Mouse (Mus musculus): ENCODE results near the gene Olfr524. TPM values are rescaled to one million over a fixed set of nuclear protein-coding genes. Genes with fewer than 3 reads are reported as not detected.

The Olfr524 gene
- not detected for polyA plus RNA-seq (2014; fragmentation: Illumina TruSeq; extraction: RNeasy Lipid Tissue Mini Kit (QIAGEN cat#74804); ENCODE audit: low read depth, low replicate concordance)

DNA sequence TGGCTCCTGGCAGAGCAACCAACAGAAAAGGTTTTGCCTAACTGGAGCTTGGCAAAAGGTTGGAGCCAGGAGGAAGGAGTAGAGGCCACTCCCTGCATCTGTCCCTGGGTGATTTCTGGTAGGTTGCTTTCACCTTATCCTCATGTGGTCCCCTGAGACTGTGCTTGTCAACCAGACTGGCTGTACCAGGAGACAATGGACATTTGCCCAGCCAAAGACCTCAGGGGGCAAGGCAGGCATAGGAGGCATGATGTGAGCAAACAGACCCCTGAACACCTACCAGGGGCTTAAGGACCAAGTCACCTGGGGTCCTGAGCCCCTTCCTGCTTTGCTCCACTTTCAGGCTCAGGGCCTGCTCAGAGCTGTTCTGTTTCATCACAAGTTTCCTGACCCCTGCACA, at the start of gene Olfr524:
Gene Olfr524 (minus strand): TSS at position 101 of the 400 bp plus-strand sequence.

DNA sequence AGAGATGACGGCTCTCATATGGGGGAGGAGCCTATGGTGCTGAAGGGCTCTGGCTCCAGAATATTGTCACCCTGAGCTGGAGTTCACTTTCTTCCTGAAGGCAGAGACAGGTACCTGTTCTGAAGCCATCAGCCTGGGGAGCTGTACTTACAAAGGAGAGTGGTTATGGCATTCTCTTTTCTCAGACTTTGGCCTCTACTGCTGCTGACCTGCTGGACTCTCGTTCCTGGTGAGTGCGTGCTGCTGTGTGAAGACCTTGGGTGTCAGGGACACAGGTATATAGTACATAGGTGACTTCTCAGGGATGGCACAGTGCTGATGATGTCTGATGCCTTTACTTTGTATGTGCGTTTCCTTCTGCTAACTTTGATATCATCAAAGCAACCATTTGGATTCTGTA, 41.5 kb upstream of the Olfr524 start, which contains the start of gene 5830411N06Rik:
Gene 5830411N06Rik (plus strand): TSS at position 69 of the 400 bp plus-strand sequence.

DNA sequence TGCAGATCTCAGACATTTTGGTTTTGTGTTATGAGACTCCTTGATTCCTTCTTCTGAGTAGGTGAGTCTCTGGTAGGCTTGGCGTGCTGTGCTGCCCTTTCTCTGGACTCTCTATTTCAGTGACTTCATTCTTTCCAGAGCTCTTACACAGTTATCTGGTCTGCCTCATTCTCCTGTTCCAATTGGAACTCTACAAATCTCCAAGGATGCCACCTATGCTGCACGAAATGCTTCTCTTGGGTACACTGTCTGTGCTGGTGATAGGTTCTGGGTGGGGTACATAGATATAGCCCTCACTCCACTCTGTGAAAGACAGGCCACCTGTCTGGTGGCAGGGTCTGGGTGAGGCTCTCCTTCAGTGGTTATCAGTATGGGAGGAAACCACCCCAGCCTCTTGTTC, 12.2 kb upstream of the Olfr524 start, which contains the start of gene Cd163l1:
Gene Cd163l1 (plus strand): TSS at position 301 of the 400 bp plus-strand sequence.

DNA sequence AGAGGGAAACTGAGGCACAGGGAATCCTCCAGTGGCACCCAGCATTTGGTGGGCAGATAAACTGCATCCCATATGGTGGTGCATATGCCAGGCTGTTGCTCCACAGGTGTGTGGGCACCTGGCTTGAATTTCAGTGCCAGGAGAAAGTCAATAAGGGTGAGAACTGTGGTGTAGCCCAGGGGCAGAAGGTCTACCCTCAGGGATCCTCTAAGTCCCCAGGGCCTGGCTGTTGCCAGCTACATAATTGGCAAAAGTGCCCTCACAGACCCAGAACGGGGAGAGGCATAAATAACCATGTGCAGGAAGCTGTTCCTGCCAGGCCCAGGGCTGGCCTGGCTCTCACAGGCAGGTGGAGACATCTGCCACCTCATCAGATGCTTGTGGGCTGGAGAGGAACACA, 32.8 kb downstream of the Olfr524 start, which contains the start of gene Olfr523:
Gene Olfr523 (plus strand): TSS at position 282 of the 400 bp plus-strand sequence.

DNA sequence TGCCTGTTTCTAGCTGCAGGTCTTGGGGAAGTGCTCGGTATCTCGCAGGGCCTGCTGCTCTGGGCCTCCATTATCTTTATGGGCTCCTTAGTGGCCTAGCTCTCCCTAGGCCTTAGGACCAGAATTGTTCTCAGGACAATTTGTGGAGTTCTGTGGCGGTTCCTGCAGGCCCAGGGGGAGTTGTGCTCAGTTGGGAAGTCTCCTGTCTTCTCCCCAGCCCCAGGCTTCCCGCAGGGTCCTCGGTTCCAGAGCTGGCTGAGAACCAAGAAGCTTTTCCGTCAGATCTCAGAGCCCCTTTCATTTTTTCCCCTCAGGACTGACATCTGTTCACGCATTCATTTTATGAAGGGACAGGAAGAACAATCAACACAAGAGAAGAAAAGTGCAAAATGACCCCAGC, 41.1 kb downstream of the Olfr524 start, which contains the start of gene Olfr522:
Gene Olfr522 (minus strand): TSS at position 101 of the 400 bp plus-strand sequence.

DNA sequence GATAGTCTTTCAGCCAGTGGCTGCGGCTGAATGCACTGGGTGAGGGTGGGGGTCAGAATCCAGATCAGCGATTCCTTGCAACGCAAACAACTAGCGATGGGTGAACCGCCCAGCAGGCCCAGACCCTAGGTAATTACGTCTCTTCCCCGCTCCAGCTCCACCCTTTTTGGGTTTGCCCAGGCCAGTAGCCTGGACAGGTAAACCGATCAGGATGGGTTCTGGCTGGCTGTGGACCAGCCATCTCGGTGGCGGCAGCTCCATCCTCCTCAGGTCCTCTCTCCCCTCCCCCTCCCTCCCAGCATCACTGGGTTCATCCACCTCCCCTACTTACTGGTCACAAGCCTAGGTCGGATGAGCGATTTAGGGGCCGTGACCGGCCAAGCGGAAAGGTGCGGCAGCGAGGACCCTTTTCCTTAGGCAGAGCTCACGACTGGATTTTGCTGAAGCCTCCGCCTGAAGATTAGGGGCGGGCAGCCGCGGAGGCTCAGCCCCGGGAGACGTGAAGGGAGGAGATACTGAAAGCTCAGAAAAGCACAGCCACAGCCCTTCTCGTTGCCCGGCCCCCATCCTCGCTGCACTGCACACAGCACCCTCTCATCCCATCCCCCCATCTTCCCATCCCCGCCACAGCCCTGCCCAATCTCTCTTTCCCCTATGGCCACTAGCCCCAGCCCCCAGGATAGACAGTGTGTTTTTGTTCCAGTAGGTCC, 51.4 kb downstream of the Olfr524 start, which contains the start of gene Sprn:
Gene Sprn (minus strand): TSS at position 660 of the 710 bp plus-strand sequence.

Other genes with a start within 250 kb of the Olfr524 start
- not detected for gene 6430531B16Rik, start 227.2 kb downstream of the Olfr524 start, polyA plus RNA-seq (2014; fragmentation: Illumina TruSeq; extraction: RNeasy Lipid Tissue Mini Kit (QIAGEN cat#74804); ENCODE audit: low read depth, low replicate concordance)
- gene Adam8, start 213.4 kb downstream of the Olfr524 start, polyA plus RNA-seq (2014; fragmentation: Illumina TruSeq; extraction: RNeasy Lipid Tissue Mini Kit (QIAGEN cat#74804); ENCODE audit: low read depth, low replicate concordance), result not detected
- 15.9 TPM for gene Zfp511, start 169.6 kb downstream of the Olfr524 start, polyA plus RNA-seq (2014; fragmentation: Illumina TruSeq; extraction: RNeasy Lipid Tissue Mini Kit (QIAGEN cat#74804); ENCODE audit: low read depth, low replicate concordance)
- 12.0 TPM for gene Tubgcp2, start 169.3 kb downstream of the Olfr524 start, polyA plus RNA-seq (2014; fragmentation: Illumina TruSeq; extraction: RNeasy Lipid Tissue Mini Kit (QIAGEN cat#74804); ENCODE audit: low read depth, low replicate concordance)
- not detected for gene Msx3, start 156.9 kb downstream of the Olfr524 start, polyA plus RNA-seq (2014; fragmentation: Illumina TruSeq; extraction: RNeasy Lipid Tissue Mini Kit (QIAGEN cat#74804); ENCODE audit: low read depth, low replicate concordance)
- not detected for gene Caly, start 123.4 kb downstream of the Olfr524 start, polyA plus RNA-seq (2014; fragmentation: Illumina TruSeq; extraction: RNeasy Lipid Tissue Mini Kit (QIAGEN cat#74804); ENCODE audit: low read depth, low replicate concordance)
- not detected for gene Prap1, start 112.6 kb downstream of the Olfr524 start, polyA plus RNA-seq (2014; fragmentation: Illumina TruSeq; extraction: RNeasy Lipid Tissue Mini Kit (QIAGEN cat#74804); ENCODE audit: low read depth, low replicate concordance)
- 32.4 TPM for gene Fuom, start 103.5 kb downstream of the Olfr524 start, polyA plus RNA-seq (2014; fragmentation: Illumina TruSeq; extraction: RNeasy Lipid Tissue Mini Kit (QIAGEN cat#74804); ENCODE audit: low read depth, low replicate concordance)
- gene Paox, start 90.2 kb downstream of the Olfr524 start, polyA plus RNA-seq (2014; fragmentation: Illumina TruSeq; extraction: RNeasy Lipid Tissue Mini Kit (QIAGEN cat#74804); ENCODE audit: low read depth, low replicate concordance), result 5.0 TPM
- gene Echs1, start 89.5 kb downstream of the Olfr524 start, polyA plus RNA-seq (2014; fragmentation: Illumina TruSeq; extraction: RNeasy Lipid Tissue Mini Kit (QIAGEN cat#74804); ENCODE audit: low read depth, low replicate concordance), result 87.7 TPM
- gene Mtg1, start 68.4 kb downstream of the Olfr524 start, polyA plus RNA-seq (2014; fragmentation: Illumina TruSeq; extraction: RNeasy Lipid Tissue Mini Kit (QIAGEN cat#74804); ENCODE audit: low read depth, low replicate concordance), result 3.2 TPM
- gene Sprn, start 51.1 kb downstream of the Olfr524 start, polyA plus RNA-seq (2014; fragmentation: Illumina TruSeq; extraction: RNeasy Lipid Tissue Mini Kit (QIAGEN cat#74804); ENCODE audit: low read depth, low replicate concordance), result 0.73 TPM
- gene Olfr522, start 41.2 kb downstream of the Olfr524 start, polyA plus RNA-seq (2014; fragmentation: Illumina TruSeq; extraction: RNeasy Lipid Tissue Mini Kit (QIAGEN cat#74804); ENCODE audit: low read depth, low replicate concordance), result not detected
- gene Olfr523, start 32.7 kb downstream of the Olfr524 start, polyA plus RNA-seq (2014; fragmentation: Illumina TruSeq; extraction: RNeasy Lipid Tissue Mini Kit (QIAGEN cat#74804); ENCODE audit: low read depth, low replicate concordance), result not detected
- gene Cd163l1, start 12.3 kb upstream of the Olfr524 start, polyA plus RNA-seq (2014; fragmentation: Illumina TruSeq; extraction: RNeasy Lipid Tissue Mini Kit (QIAGEN cat#74804); ENCODE audit: low read depth, low replicate concordance), result not detected
- gene 5830411N06Rik, start 41.3 kb upstream of the Olfr524 start, polyA plus RNA-seq (2014; fragmentation: Illumina TruSeq; extraction: RNeasy Lipid Tissue Mini Kit (QIAGEN cat#74804); ENCODE audit: low read depth, low replicate concordance), result not detected
- not detected for gene Olfr525, start 114.9 kb upstream of the Olfr524 start, polyA plus RNA-seq (2014; fragmentation: Illumina TruSeq; extraction: RNeasy Lipid Tissue Mini Kit (QIAGEN cat#74804); ENCODE audit: low read depth, low replicate concordance)
- not detected for gene Olfr527, start 128.1 kb upstream of the Olfr524 start, polyA plus RNA-seq (2014; fragmentation: Illumina TruSeq; extraction: RNeasy Lipid Tissue Mini Kit (QIAGEN cat#74804); ENCODE audit: low read depth, low replicate concordance)
- gene Olfr60, start 155.7 kb upstream of the Olfr524 start, polyA plus RNA-seq (2014; fragmentation: Illumina TruSeq; extraction: RNeasy Lipid Tissue Mini Kit (QIAGEN cat#74804); ENCODE audit: low read depth, low replicate concordance), result 0.16 TPM
- gene Olfr530, start 170.4 kb upstream of the Olfr524 start, polyA plus RNA-seq (2014; fragmentation: Illumina TruSeq; extraction: RNeasy Lipid Tissue Mini Kit (QIAGEN cat#74804); ENCODE audit: low read depth, low replicate concordance), result not detected
- gene Olfr531, start 197.0 kb upstream of the Olfr524 start, polyA plus RNA-seq (2014; fragmentation: Illumina TruSeq; extraction: RNeasy Lipid Tissue Mini Kit (QIAGEN cat#74804); ENCODE audit: low read depth, low replicate concordance), result not detected
- gene Olfr532, start 215.7 kb upstream of the Olfr524 start, polyA plus RNA-seq (2014; fragmentation: Illumina TruSeq; extraction: RNeasy Lipid Tissue Mini Kit (QIAGEN cat#74804); ENCODE audit: low read depth, low replicate concordance), result not detected